In the genomic region with DNA sequence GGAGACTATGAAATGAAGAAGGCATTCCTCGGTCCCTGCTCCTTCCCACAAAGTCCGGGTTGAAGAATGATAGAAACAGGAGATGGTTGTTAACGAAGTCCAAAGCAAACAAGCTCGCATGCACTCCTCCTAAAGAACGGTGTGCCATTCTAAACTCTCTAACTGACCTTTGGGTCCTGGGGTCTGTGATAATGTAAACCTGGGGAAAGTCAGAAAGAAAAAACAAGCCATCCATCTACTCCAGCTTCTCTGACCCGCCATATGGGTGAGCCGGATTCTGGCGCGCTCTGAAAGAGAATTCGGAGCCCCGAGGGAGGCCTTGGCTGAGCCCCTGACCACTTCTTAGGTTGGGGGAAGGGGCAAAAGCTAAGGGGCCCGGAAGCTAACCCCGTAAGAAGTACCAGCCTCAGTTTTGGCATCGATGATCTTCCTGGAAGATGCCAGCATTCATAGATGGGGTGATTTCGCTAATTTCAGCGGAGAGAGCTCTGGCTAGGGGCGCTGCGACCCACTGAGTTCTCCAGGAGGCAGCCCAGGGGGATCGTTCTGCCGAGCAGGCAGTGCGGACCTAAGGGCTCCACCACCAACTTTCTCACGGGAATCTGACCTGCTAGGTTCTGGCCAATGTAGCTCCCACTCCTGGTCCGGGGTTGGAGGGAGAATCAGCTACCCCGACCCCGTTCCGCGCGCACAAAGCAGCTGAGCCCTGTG, we compare ENCODE assay signal across 8 mouse cellular contexts. TPM values are rescaled to one million over a fixed set of nuclear protein-coding genes. Genes with fewer than 3 reads are reported as not detected.
DNase-seq lines count a peak whose midpoint lies in the region; ATAC-seq and TF ChIP-seq lines count a peak whose summit lies in the region.

No protein-coding gene starts in this region.

- TF ChIP-seq CTCF in G1E (IDR thresholded peaks at IDR 0.05; ENCODE audit: low read depth, low read length): no peak
- TF ChIP-seq CTCF in olfactory bulb, adult 2 months (IDR thresholded peaks at IDR 0.05; ENCODE audit: insufficient read depth, low read depth, low read length): no peak

- no peak for ATAC-seq in G1E (ENCODE audit: extremely low read depth, insufficient number of reproducible peaks, low FRiP score, poor library complexity, severe bottlenecking)
- peak; percentile 11; the same call in 1 of the 2 replicates for ATAC-seq in forebrain, embryonic 12.5 days (ENCODE audit: low FRiP score)
- no peak for ATAC-seq in limb, embryonic 11.5 days (ENCODE audit: insufficient number of reproducible peaks, low FRiP score, low TSS enrichment, low read depth)

- H3K36me3 ChIP-seq in G1E (replicated peaks): no peaks in the 10 kb centered on the region
- H3K36me3 ChIP-seq in forebrain, embryonic 12.5 days (replicated peaks): no peaks in the 10 kb centered on the region
- no peaks in the 10 kb centered on the region for H3K36me3 ChIP-seq in limb, embryonic 11.5 days (ENCODE audit: control insufficient read depth, insufficient read depth, low read length)

- no peaks in the 10 kb centered on the region for H3K27me3 ChIP-seq in G1E (ENCODE audit: insufficient read depth, low read length)
- H3K27me3 ChIP-seq in forebrain, embryonic 12.5 days: peaks cover 4% of the 10 kb centered on the region; the same call in 1 of the 2 replicates
- H3K27me3 ChIP-seq in limb, embryonic 11.5 days (ENCODE audit: control insufficient read depth, insufficient read depth, low read length): no peaks in the 10 kb centered on the region

- TF ChIP-seq POLR2A in olfactory bulb, adult 2 months (IDR thresholded peaks at IDR 0.05; ENCODE audit: insufficient read depth, low read depth, low read length): no peak

- H3K4me3 ChIP-seq in G1E (ENCODE audit: low read depth, low read length): peak overlapping the region; percentile 51; the same call in 1 of the 2 replicates
- peak overlapping the region; percentile 75 for H3K4me3 ChIP-seq in forebrain, embryonic 12.5 days (replicated peaks)
- H3K4me3 ChIP-seq in limb, embryonic 11.5 days (ENCODE audit: low read depth, low read length): peak overlapping the region; percentile 73
- H3K4me3 ChIP-seq in olfactory bulb, adult 2 months (ENCODE audit: insufficient read depth, low read depth, low read length): peak overlapping the region; percentile 96

- peak overlapping the region; percentile 96 for H3K4me2 ChIP-seq in forebrain, embryonic 12.5 days
- H3K4me2 ChIP-seq in limb, embryonic 11.5 days (ENCODE audit: low read depth, severe bottlenecking): peak overlapping the region; percentile 91

- H3K9me3 ChIP-seq in G1E (replicated peaks): peaks cover 52% of the 10 kb centered on the region
- H3K9me3 ChIP-seq in forebrain, embryonic 12.5 days: no peaks in the 10 kb centered on the region
- H3K9me3 ChIP-seq in limb, embryonic 11.5 days (ENCODE audit: control insufficient read depth, low read length): no peaks in the 10 kb centered on the region

- under 1% methylated on average over 28 of the region's 28 CpGs for WGBS in forebrain, embryonic 12.5 days
- under 1% methylated on average over 28 of the region's 28 CpGs for WGBS in limb, embryonic 11.5 days
- 2% methylated on average over 28 of the region's 28 CpGs for WGBS in olfactory bulb, adult 2 months

- peak; percentile 18 for DNase-seq in kidney, adult 18-20 months
- DNase-seq in kidney, adult 8-10 months: no peak
- no peak for DNase-seq in G1E (ENCODE audit: low spot score)
- no peak for DNase-seq in limb, embryonic 11.5 days (ENCODE audit: low spot score)
- no peak for DNase-seq in spleen, postnatal 14 days (ENCODE audit: low spot score in 2 of 2)
- no peak for DNase-seq in right cerebral cortex, postnatal 25 days

- peak overlapping the region; percentile 88 for H3K27ac ChIP-seq in forebrain, embryonic 12.5 days
- peak overlapping the region; percentile 79 for H3K27ac ChIP-seq in limb, embryonic 11.5 days (replicated peaks; ENCODE audit: low read depth, low read length)
- peak overlapping the region; percentile 98 for H3K27ac ChIP-seq in olfactory bulb, adult 2 months (ENCODE audit: insufficient read depth, low read depth, low read length)

- H3K9ac ChIP-seq in forebrain, embryonic 12.5 days: peak overlapping the region; percentile 84
- peak overlapping the region; percentile 93 for H3K9ac ChIP-seq in limb, embryonic 11.5 days (ENCODE audit: low read length)

- H3K4me1 ChIP-seq in G1E (ENCODE audit: insufficient read depth, low read depth, low read length): no peaks in the 10 kb centered on the region
- peaks cover 19% of the 10 kb centered on the region for H3K4me1 ChIP-seq in forebrain, embryonic 12.5 days
- H3K4me1 ChIP-seq in limb, embryonic 11.5 days (ENCODE audit: control insufficient read depth, insufficient read depth, low read length): peaks cover 7% of the 10 kb centered on the region; the same call in 1 of the 2 replicates
- no peaks in the 10 kb centered on the region for H3K4me1 ChIP-seq in olfactory bulb, adult 2 months (ENCODE audit: control insufficient read depth, insufficient read depth, low read length)

RNA-seq across cellular contexts. Expression of a gene that starts 1.0 kb away (rescaled TPM):
- not detected in 2 replicates for total RNA-seq in G1E (2014; fragmentation: Nextera tagmentation)
- total RNA-seq in G1E (2017): 0.11 TPM in 1 of 2 replicates, not detected in the other
- not detected in 2 replicates for polyA plus RNA-seq in G1E (2012)
- polyA plus RNA-seq in forebrain, embryonic 12.5 days (2016; fragmentation: Nextera tagmentation; extraction: Ambion mirVana): 11.8 and 14.6 TPM in 2 replicates
- polyA plus RNA-seq in limb, embryonic 11.5 days (2014; fragmentation: Nextera tagmentation; extraction: Ambion mirVana): 16.4 and 18.4 TPM in 2 replicates
- 172 and 208 TPM in 2 replicates for polyA plus RNA-seq in olfactory bulb, adult 2 months (2012; ENCODE audit: insufficient read depth, insufficient read length, low replicate concordance, missing spikeins)

Comparison
In these comparisons a context has a peak if more than half of its experiments do, and no peak if none do; other contexts are left out.
1. RNA of a gene that starts 1.0 kb away (polyA plus RNA-seq): 172 to 208 TPM in olfactory bulb, adult 2 months, 16.4 to 18.4 TPM in limb, embryonic 11.5 days and 11.8 to 14.6 TPM in forebrain, embryonic 12.5 days; not detected in G1E; every median in the first group is over 10 times any median in the second.
2. Peak in every context shown above with its lines, with median percentiles within 50 percentile points of each other: H3K4me3 ChIP-seq and H3K27ac ChIP-seq.